Mouse (Mus musculus): Measurements from ENCODE around the gene Lrrc4.

GRCm38 (mm10) chr6:28635092-28635491 is 196.5 kb downstream of the Lrrc4 start:
- TF ChIP-seq CTCF (IDR thresholded peaks at IDR 0.05; ENCODE audit: low read depth, low read length) (no peak), EP300 (IDR thresholded peaks at IDR 0.05; ENCODE audit: insufficient read depth, low read depth, low read length) (no peak)

Measured in ES-Bruce4 (cell line).